Mouse (Mus musculus) adrenal gland, postnatal 0 days (tissue): ENCODE data around the gene Omt2a. TPM values are rescaled to one million over a fixed set of nuclear protein-coding genes. Genes with fewer than 3 reads are reported as not detected.

ENCODE experiments used
- polyA plus RNA-seq: library from polyadenylated mRNA; unstranded; fragments of >200 nt; fragmentation: Nextera tagmentation; extraction: Ambion mirVana; gene quantifications from 2 replicates; pipeline ENCODE4 v1.2.1, GENCODE M21; 2015

The Omt2a gene
- not detected in 2 replicates for polyA plus RNA-seq

GRCm38 (mm10) chr9:78314696-78315095, at the start of gene Omt2a:
Gene Omt2a (minus strand): TSS chr9:78314796.

GRCm38 (mm10) chr9:78355611-78356010, 41.0 kb upstream of the Omt2a start, which contains the start of gene Gsta2:
Gene Gsta2 (minus strand): TSS chr9:78355788.

GRCm38 (mm10) chr9:78327289-78327688, 12.7 kb upstream of the Omt2a start, which contains the start of gene Omt2b:
Gene Omt2b (plus strand): TSS chr9:78327589.

GRCm38 (mm10) chr9:78289723-78290122, 24.9 kb downstream of the Omt2a start, which contains the start of gene Gm10639:
Gene Gm10639 (plus strand): TSS chr9:78289923.

Other genes starting within 250 kb of the Omt2a start
- 39.0 and 60.5 TPM in 2 replicates for gene Fbxo9, start 205.7 kb downstream of the Omt2a start, polyA plus RNA-seq
- gene Ick, start 205.6 kb downstream of the Omt2a start, polyA plus RNA-seq, result 16.0 and 19.0 TPM in 2 replicates
- gene Gsta4, start 132.0 kb downstream of the Omt2a start, polyA plus RNA-seq, result 70.3 and 99.9 TPM in 2 replicates
- 0.51 and 3.5 TPM in 2 replicates for gene Gsta1, start 84.1 kb downstream of the Omt2a start, polyA plus RNA-seq
- gene Gm3776, start 57.7 kb downstream of the Omt2a start, polyA plus RNA-seq, result 2.8 TPM in 1 of 2 replicates, not detected in the other
- 0.30 and 0.79 TPM in 2 replicates for gene Gm10639, start 24.9 kb downstream of the Omt2a start, polyA plus RNA-seq
- not detected in 2 replicates for gene Omt2b, start 12.8 kb upstream of the Omt2a start, polyA plus RNA-seq
- gene Gsta2, start 41.0 kb upstream of the Omt2a start, polyA plus RNA-seq, result 0.75 and 0.82 TPM in 2 replicates
- 0.22 TPM in 1 of 2 replicates, not detected in the other for gene Dppa5a, start 53.4 kb upstream of the Omt2a start, polyA plus RNA-seq
- gene Ooep, start 63.9 kb upstream of the Omt2a start, polyA plus RNA-seq, result 1.1 and 2.0 TPM in 2 replicates
- 0.11 TPM in 1 of 2 replicates, not detected in the other for gene Ddx43, start 81.0 kb upstream of the Omt2a start, polyA plus RNA-seq
- gene Cgas, start 128.4 kb upstream of the Omt2a start, polyA plus RNA-seq, result 0.99 and 1.0 TPM in 2 replicates
- 11.7 and 21.8 TPM in 2 replicates for gene Mto1, start 133.4 kb upstream of the Omt2a start, polyA plus RNA-seq
- 0.75 and 1.5 TPM in 2 replicates for gene Gm17324, start 134.0 kb upstream of the Omt2a start, polyA plus RNA-seq
- 2,814 and 3,155 TPM in 2 replicates for gene Eef1a1, start 174.4 kb upstream of the Omt2a start, polyA plus RNA-seq